Mouse (Mus musculus) lung, postnatal 14 days (tissue): ENCODE data around the gene Espnl.

ENCODE experiments used
- DNase-seq: peaks from one replicate; pipeline ENCODE4 v3.0.0; 2021

Espnl gene

DNA sequence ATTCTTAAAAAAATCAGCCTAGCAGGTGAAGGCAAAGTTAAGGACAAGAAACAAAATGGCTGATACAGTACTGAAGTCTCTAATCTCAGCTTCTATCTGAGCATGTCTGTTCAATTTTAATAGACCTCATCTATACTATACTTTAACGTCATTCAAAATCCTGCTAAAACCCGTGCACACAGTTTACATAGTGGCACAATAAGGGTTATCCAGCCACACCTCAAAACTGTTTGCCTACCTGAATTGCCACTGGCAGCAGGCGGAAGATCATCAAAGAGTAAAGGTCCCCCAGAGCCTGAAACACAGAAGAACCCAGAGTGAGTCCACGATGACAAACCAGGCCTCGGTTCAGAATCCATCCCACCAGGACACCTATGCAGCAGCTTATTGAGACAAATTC lies 68.5 kb downstream of the Espnl start:
- DNase-seq = no peak

DNA sequence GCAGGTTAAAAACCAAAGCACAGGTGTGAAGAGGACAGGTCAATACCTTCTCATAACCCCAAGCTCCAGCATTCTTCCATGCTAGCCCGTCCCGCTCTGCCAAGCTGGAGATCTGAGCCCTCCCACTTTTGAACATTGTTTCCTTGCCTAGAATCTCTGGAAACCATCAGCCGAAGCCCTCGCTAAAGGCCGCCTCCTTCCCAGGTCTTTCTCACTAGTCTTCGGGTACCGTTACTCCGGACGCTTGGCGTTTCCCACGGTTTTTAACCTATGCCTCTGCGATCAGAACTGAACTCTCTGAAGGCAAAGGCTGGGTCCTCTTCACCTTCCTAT lies 76.0 kb downstream of the Espnl start:
- peak; percentile 20 for DNase-seq
